Mouse (Mus musculus) heart, embryonic 16.5 days (tissue): ENCODE measurements at regions not wholly inside any gene's neighbourhood (a gene's known extent, or its start where the extent isn't known, plus 50 kb on each side); places are given as distances from the start of the nearest gene placed in this dataset.

ENCODE experiments used
- ATAC-seq: fragments of 200-750 bp; cut with Nextera tagmentation; replicated peaks from 2 replicates; pipeline ENCODE4 v1.8.0; 2017; ENCODE audit warnings: moderate number of reproducible peaks; ENCODE audit not compliant: insufficient read depth, low FRiP score; ENCODE audit errors: extremely low read depth
- H3K27ac ChIP-seq: fragments of 300-500 bp; sonication (generic); 2 replicates; pipeline ENCODE4 v1.5.1; 2014; ENCODE audit warnings: mild to moderate bottlenecking, low read length, control low read depth, moderate library complexity
- H3K27me3 ChIP-seq: fragments of 300-500 bp; sonication (generic); 2 replicates; pipeline ENCODE4 v1.6.1; 2014; ENCODE audit warnings: low read length, mixed read lengths; ENCODE audit not compliant: control insufficient read depth, insufficient read depth
- H3K36me3 ChIP-seq: fragments of 300-500 bp; sonication (generic); 2 replicates; pipeline ENCODE4 v1.6.1; 2014; ENCODE audit not compliant: control insufficient read depth, insufficient read depth
- H3K4me1 ChIP-seq: fragments of 300-500 bp; sonication (generic); 2 replicates; pipeline ENCODE4 v1.6.1; 2014; ENCODE audit warnings: low read length, mixed read lengths; ENCODE audit not compliant: control insufficient read depth, insufficient read depth
- H3K4me2 ChIP-seq: fragments of 300-500 bp; sonication (generic); 2 replicates; pipeline ENCODE4 v1.6.1; 2014; ENCODE audit warnings: low read depth, mild to moderate bottlenecking, control low read depth, low read length
- H3K4me3 ChIP-seq: fragments of 300-500 bp; sonication (generic); 2 replicates; pipeline ENCODE4 v1.5.1; 2014; ENCODE audit warnings: mild to moderate bottlenecking, control low read depth, low read length
- H3K9ac ChIP-seq: fragments of 300-500 bp; sonication (generic); 2 replicates; pipeline ENCODE4 v1.6.1; 2014; ENCODE audit warnings: low read length, control low read depth
- H3K9me3 ChIP-seq: fragments of 300-500 bp; sonication (generic); replicated peaks from 2 replicates; pipeline ENCODE4 v1.6.1; 2016; ENCODE audit warnings: low read length; ENCODE audit not compliant: control insufficient read depth
- WGBS: fragments of 180-500 bp; shearing (Covaris S2); extraction: QIAGEN DNeasy Blood & Tissue Kit; methylation state at CpG from one replicate; pipeline ENCODE4 v1.1.7; 2014; 5-methylcytosine and 5-hydroxymethylcytosine counted together

DNA sequence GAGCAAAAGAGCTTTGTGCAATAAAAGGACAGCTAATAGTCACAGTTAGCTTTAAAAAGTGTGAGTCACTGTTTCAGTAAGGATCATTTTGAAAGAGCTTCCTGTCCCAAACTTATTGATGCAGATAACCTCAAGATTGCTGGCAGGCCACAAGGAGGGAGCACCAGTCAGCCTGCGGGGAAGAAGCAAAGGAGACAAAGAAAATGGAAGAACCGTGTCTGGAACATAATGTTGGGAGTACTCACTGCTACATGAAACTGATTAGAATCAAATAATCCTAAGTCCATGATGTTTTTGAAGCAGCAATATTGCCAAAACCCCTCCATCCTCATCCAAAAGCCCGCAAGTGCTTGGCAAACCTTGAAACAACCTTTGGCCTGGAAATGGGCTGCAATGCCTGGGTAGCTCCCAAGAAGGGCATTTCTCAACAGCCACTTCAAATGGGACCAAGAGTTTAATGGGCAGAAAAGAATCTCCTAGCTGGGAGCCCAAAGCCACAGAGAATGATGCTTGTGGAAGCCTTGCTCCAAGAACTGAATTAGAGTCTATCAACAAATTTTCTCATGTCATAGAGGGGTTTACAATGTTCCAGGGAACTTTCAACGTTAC is 481.0 kb upstream of the Tnc start:
- Histone ChIP-seq H3K9ac (no peak overlapping the region), H3K36me3 (no peaks in the 10 kb centered on the region), H3K27ac (no peak overlapping the region), H3K4me1 (no peaks in the 10 kb centered on the region), H3K9me3 (no peaks in the 10 kb centered on the region), H3K4me2 (no peak overlapping the region), H3K27me3 (no peaks in the 10 kb centered on the region), H3K4me3 (no peak overlapping the region)
- 69% methylated on average over 4 of the region's 4 CpGs for WGBS
- no peak for ATAC-seq

DNA sequence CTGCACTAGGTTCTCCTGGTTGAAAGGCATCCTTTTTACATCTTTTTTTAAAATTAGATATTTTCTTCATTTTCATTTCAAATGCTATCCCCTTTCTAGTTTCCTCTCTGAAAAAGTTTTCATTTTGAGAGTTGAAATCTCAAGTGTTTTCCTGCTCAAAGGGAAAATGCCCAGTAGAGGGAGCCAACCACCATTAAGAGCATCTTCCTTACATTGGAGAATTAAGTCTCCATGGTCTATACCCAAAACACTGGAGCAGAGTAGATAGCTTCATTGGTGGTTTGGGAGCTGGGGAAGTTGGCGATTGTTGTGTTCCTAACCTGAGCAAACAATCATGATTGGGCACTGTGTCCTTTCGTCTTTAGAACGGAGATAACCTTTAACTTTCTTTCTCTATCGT is 483.8 kb upstream of the Tnc start:
- no peak overlapping the region for H3K27ac ChIP-seq
- no peaks in the 10 kb centered on the region for H3K36me3 ChIP-seq
- ATAC-seq: no peak
- no peaks in the 10 kb centered on the region for H3K4me1 ChIP-seq
- no peak overlapping the region for H3K4me2 ChIP-seq
- 60% methylated on average over 4 of the region's 4 CpGs for WGBS
- H3K9me3 ChIP-seq: no peaks in the 10 kb centered on the region
- no peaks in the 10 kb centered on the region for H3K27me3 ChIP-seq
- H3K9ac ChIP-seq: no peak overlapping the region
- H3K4me3 ChIP-seq: no peak overlapping the region

- ATAC-seq: no peak
- no peaks in the 10 kb centered on the region for H3K4me1 ChIP-seq
- no peak overlapping the region for H3K4me3 ChIP-seq
- no peak overlapping the region for H3K9ac ChIP-seq
- H3K36me3 ChIP-seq: no peaks in the 10 kb centered on the region
- no peak overlapping the region for H3K4me2 ChIP-seq
- WGBS: 31% methylated on average over 3 of the region's 3 CpGs
- no peak overlapping the region for H3K27ac ChIP-seq
- no peaks in the 10 kb centered on the region for H3K27me3 ChIP-seq
- no peaks in the 10 kb centered on the region for H3K9me3 ChIP-seq
Measured at GRCm38 (mm10) chr4:64533019-64533418, 486.2 kb upstream of the Tnc start.

GRCm38 (mm10) chr4:64535554-64536253 is 488.9 kb upstream of the Tnc start:
- Histone ChIP-seq H3K9ac (no peak overlapping the region), H3K27me3 (no peaks in the 10 kb centered on the region), H3K4me1 (no peaks in the 10 kb centered on the region), H3K4me3 (no peak overlapping the region), H3K4me2 (no peak overlapping the region), H3K36me3 (no peaks in the 10 kb centered on the region), H3K27ac (no peak overlapping the region), H3K9me3 (no peaks in the 10 kb centered on the region)
- no peak for ATAC-seq
- WGBS: 63% methylated on average over 6 of the region's 6 CpGs

DNA sequence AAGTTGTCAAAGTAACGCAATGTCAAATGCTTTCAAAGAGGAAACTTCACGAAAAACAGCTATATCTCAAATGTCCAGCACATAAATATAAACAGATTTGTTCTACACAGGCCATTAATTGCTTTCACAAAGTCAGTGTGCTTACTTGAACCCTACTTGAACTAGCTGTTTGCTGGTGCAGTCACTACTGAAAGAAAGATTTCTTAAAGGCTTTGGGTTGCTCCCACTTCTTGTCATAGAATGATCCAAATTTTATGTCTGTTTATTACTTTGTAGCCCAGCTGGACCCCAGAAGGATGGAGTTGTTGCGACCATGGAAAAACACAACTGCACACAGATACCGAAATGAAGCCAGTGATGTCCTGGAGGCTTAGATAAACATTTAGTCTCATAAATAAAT is 491.2 kb upstream of the Tnc start:
- no peak for ATAC-seq
- no peak overlapping the region for H3K4me2 ChIP-seq
- H3K27me3 ChIP-seq: no peaks in the 10 kb centered on the region
- no peaks in the 10 kb centered on the region for H3K36me3 ChIP-seq
- no peaks in the 10 kb centered on the region for H3K9me3 ChIP-seq
- no peak overlapping the region for H3K27ac ChIP-seq
- H3K4me3 ChIP-seq: no peak overlapping the region
- 79% methylated on average over 4 of the region's 4 CpGs for WGBS
- no peak overlapping the region for H3K9ac ChIP-seq
- no peaks in the 10 kb centered on the region for H3K4me1 ChIP-seq

GRCm38 (mm10) chr4:64544576-64545185 is 497.9 kb upstream of the Tnc start:
- H3K27ac ChIP-seq: no peak overlapping the region
- no peak for ATAC-seq
- WGBS: 63% methylated on average over 4 of the region's 4 CpGs
- H3K9ac ChIP-seq: no peak overlapping the region
- no peak overlapping the region for H3K4me3 ChIP-seq
- no peaks in the 10 kb centered on the region for H3K36me3 ChIP-seq
- no peaks in the 10 kb centered on the region for H3K9me3 ChIP-seq
- no peaks in the 10 kb centered on the region for H3K4me1 ChIP-seq
- H3K27me3 ChIP-seq: no peaks in the 10 kb centered on the region
- H3K4me2 ChIP-seq: no peak overlapping the region

DNA sequence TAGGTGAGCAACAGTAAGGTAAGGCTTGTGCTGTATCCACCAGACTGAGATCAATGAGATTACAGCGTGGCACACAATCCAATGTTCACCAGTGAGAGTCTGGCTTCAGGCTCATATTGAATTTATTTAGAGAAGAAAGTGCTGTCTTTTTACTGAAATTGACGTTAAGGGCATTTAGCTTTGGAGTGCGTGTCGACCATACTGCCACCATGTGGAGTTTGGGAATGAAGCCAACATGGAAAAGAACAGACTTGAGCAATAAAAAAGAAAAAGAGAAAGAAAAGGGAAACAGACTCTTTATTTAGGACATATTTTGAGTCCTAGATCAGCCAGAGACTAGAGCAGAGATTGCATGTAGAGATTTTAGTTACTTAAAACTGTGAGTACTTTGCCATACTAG is 499.6 kb upstream of the Tnc start:
- ATAC-seq: no peak
- 68% methylated on average over 4 of the region's 4 CpGs for WGBS
- H3K9ac ChIP-seq: no peak overlapping the region
- H3K27ac ChIP-seq: no peak overlapping the region
- no peaks in the 10 kb centered on the region for H3K27me3 ChIP-seq
- H3K36me3 ChIP-seq: no peaks in the 10 kb centered on the region
- H3K4me3 ChIP-seq: no peak overlapping the region
- no peaks in the 10 kb centered on the region for H3K4me1 ChIP-seq
- H3K4me2 ChIP-seq: no peak overlapping the region
- H3K9me3 ChIP-seq: no peaks in the 10 kb centered on the region

- H3K36me3 ChIP-seq: no peaks in the 10 kb centered on the region
- no peak overlapping the region for H3K9ac ChIP-seq
- no peak overlapping the region for H3K4me2 ChIP-seq
- no peak overlapping the region for H3K4me3 ChIP-seq
- no peaks in the 10 kb centered on the region for H3K9me3 ChIP-seq
- H3K27me3 ChIP-seq: no peaks in the 10 kb centered on the region
- no peak overlapping the region for H3K27ac ChIP-seq
- no peak for ATAC-seq
- H3K4me1 ChIP-seq: no peaks in the 10 kb centered on the region
- WGBS: 59% methylated on average over 1 of the region's 1 CpGs
Measured at GRCm38 (mm10) chr4:64562511-64562910, 515.7 kb upstream of the Tnc start.

DNA sequence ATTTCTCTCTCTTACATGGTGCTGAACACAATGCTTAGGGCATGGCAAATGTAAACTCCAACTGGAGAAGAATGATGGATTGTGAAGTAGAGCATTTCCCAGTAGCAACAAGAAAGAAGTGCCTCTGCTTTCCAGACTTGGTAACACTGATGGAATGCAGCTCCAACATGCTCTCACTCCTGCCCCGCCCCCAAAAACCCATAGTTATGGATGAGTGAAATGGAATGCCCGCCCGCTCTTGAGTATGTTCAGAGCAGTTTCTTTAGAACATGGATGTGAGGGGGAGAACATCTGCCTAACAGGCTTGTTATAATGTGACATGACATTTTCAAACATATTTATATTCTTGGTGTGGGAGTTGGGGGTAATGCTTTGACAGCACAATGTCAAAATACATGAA is 517.2 kb upstream of the Tnc start:
- Histone ChIP-seq H3K36me3 (no peaks in the 10 kb centered on the region), H3K27ac (no peak overlapping the region), H3K4me3 (no peak overlapping the region), H3K4me2 (no peak overlapping the region), H3K4me1 (no peaks in the 10 kb centered on the region), H3K9ac (no peak overlapping the region), H3K27me3 (no peaks in the 10 kb centered on the region), H3K9me3 (no peaks in the 10 kb centered on the region)
- no peak for ATAC-seq
- WGBS: 77% methylated on average over 3 of the region's 3 CpGs
